In genomic region chr19:4155223-4156072, GRCm38 (mm10) we compare ENCODE assay signal across 9 mouse cellular contexts. TPM values are rescaled to one million over a fixed set of nuclear protein-coding genes. Genes with fewer than 3 reads are reported as not detected.
A peak's percentile ranks its signal among the peaks of the same experiment; 100 is the strongest.
DNase-seq lines count a peak whose midpoint lies in the region; ATAC-seq and TF ChIP-seq lines count a peak whose summit lies in the region.
"Had no signal": no experiment of that assay in that cellular context is flagged by ENCODE, and none has a peak within 500 bp of the region (broad histone marks: within the 10 kb centered on the region; RNA-seq: fewer than 3 reads in every experiment).

No protein-coding gene starts in this region.

- peaks cover 30% of the 10 kb centered on the region for H3K36me3 ChIP-seq in heart, embryonic 16.5 days (ENCODE audit: control insufficient read depth, insufficient read depth)
- peaks cover 42% of the 10 kb centered on the region for H3K36me3 ChIP-seq in spleen, adult 2 months (ENCODE audit: control insufficient read depth, insufficient read depth, low read length)
- peaks cover 76% of the 10 kb centered on the region for H3K36me3 ChIP-seq in embryonic facial prominence, embryonic 14.5 days (ENCODE audit: control insufficient read depth, insufficient read depth, low read length)
- H3K36me3 ChIP-seq in splenic B cell, adult 2 months (ENCODE audit: control insufficient read depth, insufficient read depth, low read length, poor library complexity, severe bottlenecking) = peaks cover 18% of the 10 kb centered on the region
- H3K36me3 ChIP-seq in intestine, postnatal 0 days (ENCODE audit: control insufficient read depth, insufficient read depth) = peaks cover 74% of the 10 kb centered on the region

- H3K27ac ChIP-seq in heart, embryonic 16.5 days (ENCODE audit: low read length) = no peak overlapping the region; the same call in 1 of the 2 replicates
- peak overlapping the region; percentile 96 for H3K27ac ChIP-seq in spleen, adult 2 months (ENCODE audit: insufficient read depth, low read length)
- no peak overlapping the region for H3K27ac ChIP-seq in embryonic facial prominence, embryonic 14.5 days (replicated peaks; ENCODE audit: low read depth, low read length)
- H3K27ac ChIP-seq in intestine, postnatal 0 days (ENCODE audit: low read depth, low read length) = no peak overlapping the region

- TF ChIP-seq POLR2A in spleen, adult 2 months (IDR thresholded peaks at IDR 0.05; ENCODE audit: low read depth, low read length) = peak; percentile 82

- peak overlapping the region; percentile 41; the same call in 1 of the 2 replicates for H3K9ac ChIP-seq in heart, embryonic 16.5 days (ENCODE audit: low read length)
- H3K9ac ChIP-seq in embryonic facial prominence, embryonic 14.5 days (ENCODE audit: low read depth, low read length) = no peak overlapping the region
- H3K9ac ChIP-seq in intestine, postnatal 0 days (ENCODE audit: low read depth, low read length) = no peak overlapping the region

- ATAC-seq in heart, embryonic 16.5 days (replicated peaks; ENCODE audit: extremely low read depth, insufficient read depth, low FRiP score) = no peak
- peak; percentile 37; the same call in 1 of the 2 replicates for ATAC-seq in embryonic facial prominence, embryonic 14.5 days (ENCODE audit: low read depth)
- no peak for ATAC-seq in intestine, postnatal 0 days

- DNase-seq in heart, postnatal 14 days = no peak
- peak in 1 of 2 experiments; percentile 63 for DNase-seq in spleen, adult 2 months (ENCODE audit: low read depth in 1 of 2, low spot score in 2 of 2)
- DNase-seq in spleen, adult 18-20 months = no peak
- no peak for DNase-seq in embryonic facial prominence, embryonic 14.5 days (ENCODE audit: low spot score)
- DNase-seq in splenic B cell, adult 2 months (ENCODE audit: low read depth, low spot score) = peak; percentile 76
- no peak for DNase-seq in right cerebral cortex, postnatal 36 days (ENCODE audit: low spot score in 2 of 2)

- no peak for TF ChIP-seq CTCF in spleen, adult 2 months (IDR thresholded peaks at IDR 0.05; ENCODE audit: extremely low read depth, insufficient read depth, insufficient read length, insufficient replicate concordance)
- no peak for TF ChIP-seq CTCF in intestine, postnatal 0 days (IDR thresholded peaks at IDR 0.05; ENCODE audit: low read depth)

- H3K4me2 ChIP-seq in heart, embryonic 16.5 days (ENCODE audit: low read depth, low read length) = peak overlapping the region; percentile 7
- no peak overlapping the region for H3K4me2 ChIP-seq in embryonic facial prominence, embryonic 14.5 days (ENCODE audit: low read depth, low read length)
- H3K4me2 ChIP-seq in intestine, postnatal 0 days (replicated peaks; ENCODE audit: low read depth) = no peak overlapping the region

- H3K4me1 ChIP-seq in heart, embryonic 16.5 days (ENCODE audit: control insufficient read depth, insufficient read depth, low read length) = 0 out of 2 replicates have a peak, but pooled peaks cover 4% of the 10 kb centered on the region
- H3K4me1 ChIP-seq in spleen, adult 2 months (ENCODE audit: control insufficient read depth, insufficient read depth, insufficient read length) = peaks cover 16% of the 10 kb centered on the region; the same call in 1 of the 2 replicates
- no peaks in the 10 kb centered on the region for H3K4me1 ChIP-seq in embryonic facial prominence, embryonic 14.5 days (ENCODE audit: control insufficient read depth, insufficient read depth, low read length)
- no peaks in the 10 kb centered on the region for H3K4me1 ChIP-seq in intestine, postnatal 0 days (replicated peaks; ENCODE audit: control insufficient read depth, insufficient read depth, low read length)

- H3K4me3 ChIP-seq in heart, embryonic 16.5 days (ENCODE audit: low read length) = peak overlapping the region; percentile 32
- H3K4me3 ChIP-seq in spleen, adult 2 months (ENCODE audit: extremely low read depth, insufficient read depth, insufficient read length) = peak overlapping the region; percentile 80
- no peak overlapping the region for H3K4me3 ChIP-seq in embryonic facial prominence, embryonic 14.5 days (ENCODE audit: low read depth, low read length)
- H3K4me3 ChIP-seq in intestine, postnatal 0 days (ENCODE audit: low read depth, low read length) = no peak overlapping the region

- no peaks in the 10 kb centered on the region for H3K9me3 ChIP-seq in heart, embryonic 16.5 days (replicated peaks; ENCODE audit: control insufficient read depth, low read length)
- H3K9me3 ChIP-seq in embryonic facial prominence, embryonic 14.5 days (ENCODE audit: control insufficient read depth, low read length) = no peaks in the 10 kb centered on the region
- H3K9me3 ChIP-seq in intestine, postnatal 0 days (ENCODE audit: control insufficient read depth) = no peaks in the 10 kb centered on the region

- 73% methylated on average over 6 of the region's 6 CpGs for WGBS in heart, embryonic 16.5 days
- 17% methylated on average over 6 of the region's 6 CpGs for WGBS in spleen, adult 2 months
- WGBS in embryonic facial prominence, embryonic 14.5 days = 76% methylated on average over 6 of the region's 6 CpGs
- WGBS in intestine, postnatal 0 days = 80% methylated on average over 6 of the region's 6 CpGs

- intact Hi-C loops in heart, postnatal 14 days (cut with DNase I) = no loop called here

- no peaks in the 10 kb centered on the region for H3K27me3 ChIP-seq in heart, embryonic 16.5 days (ENCODE audit: control insufficient read depth, insufficient read depth, low read length)
- H3K27me3 ChIP-seq in spleen, adult 2 months (ENCODE audit: control insufficient read depth, insufficient read depth, low read length) = no peaks in the 10 kb centered on the region
- no peaks in the 10 kb centered on the region for H3K27me3 ChIP-seq in embryonic facial prominence, embryonic 14.5 days (replicated peaks; ENCODE audit: control insufficient read depth, insufficient read depth, low read length)
- no peaks in the 10 kb centered on the region for H3K27me3 ChIP-seq in splenic B cell, adult 2 months (ENCODE audit: control insufficient read depth, insufficient read depth, low read length, poor library complexity, severe bottlenecking)
- no peaks in the 10 kb centered on the region for H3K27me3 ChIP-seq in intestine, postnatal 0 days (replicated peaks; ENCODE audit: control insufficient read depth, insufficient read depth, low read length)

RNA-seq across cellular contexts. Expression of gene Ptprcap, which starts 2.0 kb away (rescaled TPM):
- 25.3 and 71.1 TPM in 2 replicates for polyA plus RNA-seq in heart, embryonic 16.5 days (2015; fragmentation: Nextera tagmentation; extraction: Ambion mirVana)
- total RNA-seq in heart, postnatal 14 days (2021) = 1 to 10 TPM; 3.2 to 6.7 TPM
- polyA plus RNA-seq in spleen, adult 2 months (2012; rRNA removed) = 631 and 1,026 TPM in 2 replicates
- polyA plus RNA-seq in embryonic facial prominence, embryonic 14.5 days (2014; fragmentation: Nextera tagmentation; extraction: Ambion mirVana) = 5.1 and 6.7 TPM in 2 replicates
- polyA plus RNA-seq in intestine, postnatal 0 days (2015; fragmentation: Nextera tagmentation; extraction: Ambion mirVana) = 2.7 and 3.4 TPM in 2 replicates
- total RNA-seq: gastrocnemius, adult 18-20 months had no signal

RNA-seq across cellular contexts. Expression of gene Coro1b, which starts 7.0 kb away (rescaled TPM):
- 133 and 134 TPM in 2 replicates for polyA plus RNA-seq in heart, embryonic 16.5 days (2015; fragmentation: Nextera tagmentation; extraction: Ambion mirVana)
- 10 to 100 TPM; 61.9 to 70.9 TPM for total RNA-seq in heart, postnatal 14 days (2021)
- 386 and 394 TPM in 2 replicates for polyA plus RNA-seq in spleen, adult 2 months (2012; rRNA removed)
- 139 and 162 TPM in 2 replicates for polyA plus RNA-seq in embryonic facial prominence, embryonic 14.5 days (2014; fragmentation: Nextera tagmentation; extraction: Ambion mirVana)
- 237 and 239 TPM in 2 replicates for polyA plus RNA-seq in intestine, postnatal 0 days (2015; fragmentation: Nextera tagmentation; extraction: Ambion mirVana)

RNA-seq across cellular contexts. Expression of gene Rps6kb2, which starts 7.7 kb away (rescaled TPM):
- polyA plus RNA-seq in heart, embryonic 16.5 days (2015; fragmentation: Nextera tagmentation; extraction: Ambion mirVana) = 47.4 and 48.7 TPM in 2 replicates
- 10 to 100 TPM; 21.6 to 23.6 TPM for total RNA-seq in heart, postnatal 14 days (2021)
- 40.7 and 51.5 TPM in 2 replicates for polyA plus RNA-seq in spleen, adult 2 months (2012; rRNA removed)
- polyA plus RNA-seq in embryonic facial prominence, embryonic 14.5 days (2014; fragmentation: Nextera tagmentation; extraction: Ambion mirVana) = 34.1 and 43.2 TPM in 2 replicates
- polyA plus RNA-seq in intestine, postnatal 0 days (2015; fragmentation: Nextera tagmentation; extraction: Ambion mirVana) = 33.9 and 35.1 TPM in 2 replicates

RNA-seq across cellular contexts. Expression of gene Cabp4, which starts 11.6 kb away (rescaled TPM):
- 0.11 TPM in 1 of 2 replicates, not detected in the other for polyA plus RNA-seq in heart, embryonic 16.5 days (2015; fragmentation: Nextera tagmentation; extraction: Ambion mirVana)
- not detected for total RNA-seq in heart, postnatal 14 days (2021)
- polyA plus RNA-seq in spleen, adult 2 months (2012; rRNA removed) = 1.9 and 2.2 TPM in 2 replicates
- polyA plus RNA-seq in embryonic facial prominence, embryonic 14.5 days (2014; fragmentation: Nextera tagmentation; extraction: Ambion mirVana) = 0.12 TPM in 1 of 2 replicates, not detected in the other
- polyA plus RNA-seq in intestine, postnatal 0 days (2015; fragmentation: Nextera tagmentation; extraction: Ambion mirVana) = 0.33 TPM in 2 replicates
- total RNA-seq: gastrocnemius, adult 18-20 months had no signal

RNA-seq across cellular contexts. Expression of gene Gpr152, which starts 15.9 kb away (rescaled TPM):
- polyA plus RNA-seq in heart, embryonic 16.5 days (2015; fragmentation: Nextera tagmentation; extraction: Ambion mirVana) = not detected in 2 replicates
- total RNA-seq in heart, postnatal 14 days (2021) = not detected
- 0.09 and 0.11 TPM in 2 replicates for polyA plus RNA-seq in spleen, adult 2 months (2012; rRNA removed)
- 0.08 TPM in 1 of 2 replicates, not detected in the other for polyA plus RNA-seq in embryonic facial prominence, embryonic 14.5 days (2014; fragmentation: Nextera tagmentation; extraction: Ambion mirVana)
- polyA plus RNA-seq in intestine, postnatal 0 days (2015; fragmentation: Nextera tagmentation; extraction: Ambion mirVana) = not detected in 2 replicates
- total RNA-seq: gastrocnemius, adult 18-20 months had no signal

Comparison
In these comparisons a context has a peak if more than half of its experiments do, and no peak if none do; other contexts are left out.
1. H3K4me3 ChIP-seq: peak in heart, embryonic 16.5 days (single experiment) and spleen, adult 2 months (single experiment); none in embryonic facial prominence, embryonic 14.5 days (single experiment) and intestine, postnatal 0 days (single experiment).